Mouse (Mus musculus) c-Kit-positive CD71-positive TER-119-positive erythroid progenitor cells, embryonic 14.5 days (primary cell): Measurements from ENCODE around the gene Adamts16.

Experiments used
- DNase-seq: peaks from one replicate; pipeline ENCODE4 v3.0.0-alpha.2; 2013; ENCODE audit warnings: low spot score

Gene Adamts16

GRCm38 (mm10) chr13:70762586-70762985, 79.0 kb downstream of the Adamts16 start:
- DNase-seq = no peak

GRCm38 (mm10) chr13:70761312-70761711, 80.3 kb downstream of the Adamts16 start:
- DNase-seq = no peak

- no peak for DNase-seq
These were observed 81.4 kb downstream of the Adamts16 start for GRCm38 (mm10) chr13:70760186-70760585.

- DNase-seq = no peak
These were observed 95.2 kb downstream of the Adamts16 start for GRCm38 (mm10) chr13:70746294-70747008.

- no peak for DNase-seq
These were observed 97.1 kb downstream of the Adamts16 start for GRCm38 (mm10) chr13:70744416-70745038.

GRCm38 (mm10) chr13:70742693-70743092, 98.9 kb downstream of the Adamts16 start:
- no peak for DNase-seq

GRCm38 (mm10) chr13:70740281-70741240, 101.0 kb downstream of the Adamts16 start:
- no peak for DNase-seq

GRCm38 (mm10) chr13:70738781-70739180, 102.8 kb downstream of the Adamts16 start:
- DNase-seq = no peak

- DNase-seq = no peak
These were observed 105.2 kb downstream of the Adamts16 start for GRCm38 (mm10) chr13:70736409-70736808.

- no peak for DNase-seq
These were observed 107.0 kb downstream of the Adamts16 start for GRCm38 (mm10) chr13:70734640-70735039.

- DNase-seq = no peak
These were observed 107.7 kb downstream of the Adamts16 start for GRCm38 (mm10) chr13:70733911-70734310.

- DNase-seq = no peak
These were observed 108.4 kb downstream of the Adamts16 start for GRCm38 (mm10) chr13:70733206-70733605.

GRCm38 (mm10) chr13:70732781-70733180, 108.8 kb downstream of the Adamts16 start:
- no peak for DNase-seq

- DNase-seq = no peak
These were observed 110.3 kb downstream of the Adamts16 start for GRCm38 (mm10) chr13:70731349-70731748.

- no peak for DNase-seq
These were observed 111.6 kb downstream of the Adamts16 start for GRCm38 (mm10) chr13:70729996-70730395.

GRCm38 (mm10) chr13:70726249-70726648, 115.4 kb downstream of the Adamts16 start:
- no peak for DNase-seq

GRCm38 (mm10) chr13:70724635-70725034, 117.0 kb downstream of the Adamts16 start:
- DNase-seq = no peak

GRCm38 (mm10) chr13:70724108-70724622, 117.4 kb downstream of the Adamts16 start:
- DNase-seq = no peak

- no peak for DNase-seq
These were observed 121.6 kb downstream of the Adamts16 start for GRCm38 (mm10) chr13:70719994-70720393.

GRCm38 (mm10) chr13:70718814-70719213, 122.8 kb downstream of the Adamts16 start:
- DNase-seq = no peak

GRCm38 (mm10) chr13:70716022-70716421, 125.6 kb downstream of the Adamts16 start:
- no peak for DNase-seq

GRCm38 (mm10) chr13:70714081-70714775, 127.4 kb downstream of the Adamts16 start:
- DNase-seq = no peak
